Mouse (Mus musculus): ENCODE results near the gene Tas1r2. TPM values are rescaled to one million over a fixed set of nuclear protein-coding genes. Genes with fewer than 3 reads are reported as not detected.

Tas1r2 gene
- not detected in 2 replicates for polyA plus RNA-seq (2012; rRNA removed)

GRCm38 (mm10) chr4:139653238-139653637, at the start of gene Tas1r2:
TSS of gene Tas1r2 (plus strand) at chr4:139653538.
- no peak for TF ChIP-seq CTCF (IDR thresholded peaks at IDR 0.05; ENCODE audit: extremely low read depth, insufficient read depth, insufficient read length, insufficient replicate concordance)
- no peak for TF ChIP-seq POLR2A (IDR thresholded peaks at IDR 0.05; ENCODE audit: low read depth, low read length)
- H3K4me1 ChIP-seq (ENCODE audit: control insufficient read depth, insufficient read depth, insufficient read length) = no peaks in the 10 kb centered on the region
- WGBS = 85% methylated on average over 8 of the region's 8 CpGs
- peaks cover 5% of the 10 kb centered on the region for H3K36me3 ChIP-seq (ENCODE audit: control insufficient read depth, insufficient read depth, low read length)
- DNase-seq (ENCODE audit: low read depth in 1 of 2, low spot score in 2 of 2) = no peak
- no peak within 1 kb of the TSS for H3K27ac ChIP-seq (ENCODE audit: insufficient read depth, low read length)
- H3K27me3 ChIP-seq (ENCODE audit: control insufficient read depth, insufficient read depth, low read length) = no peaks in the 10 kb centered on the region
- no peak within 1 kb of the TSS for H3K4me3 ChIP-seq (ENCODE audit: extremely low read depth, insufficient read depth, insufficient read length)

GRCm38 (mm10) chr4:139605216-139605615, 48.1 kb upstream of the Tas1r2 start:
- no peaks in the 10 kb centered on the region for H3K27me3 ChIP-seq (ENCODE audit: control insufficient read depth, insufficient read depth, low read length)
- no peak for DNase-seq (ENCODE audit: low read depth in 1 of 2, low spot score in 2 of 2)
- WGBS = 84% methylated on average over 11 of the region's 11 CpGs

GRCm38 (mm10) chr4:139606732-139607131, 46.6 kb upstream of the Tas1r2 start:
- H3K4me1 ChIP-seq (ENCODE audit: control insufficient read depth, insufficient read depth, insufficient read length) = peaks cover 7% of the 10 kb centered on the region; the same call in 1 of the 2 replicates
- no peaks in the 10 kb centered on the region for H3K36me3 ChIP-seq (ENCODE audit: control insufficient read depth, insufficient read depth, low read length)
- no peak overlapping the region for H3K27ac ChIP-seq (ENCODE audit: insufficient read depth, low read length)
- 90% methylated on average over 5 of the region's 5 CpGs for WGBS
- no peak for DNase-seq (ENCODE audit: low read depth in 1 of 2, low spot score in 2 of 2)
- H3K4me3 ChIP-seq (ENCODE audit: extremely low read depth, insufficient read depth, insufficient read length) = no peak overlapping the region
- H3K27me3 ChIP-seq (ENCODE audit: control insufficient read depth, insufficient read depth, low read length) = no peaks in the 10 kb centered on the region
- TF ChIP-seq POLR2A (IDR thresholded peaks at IDR 0.05; ENCODE audit: low read depth, low read length) = no peak
- no peak for TF ChIP-seq CTCF (IDR thresholded peaks at IDR 0.05; ENCODE audit: extremely low read depth, insufficient read depth, insufficient read length, insufficient replicate concordance)

More at GRCm38 (mm10) chr4:139605216-139605615, 48.1 kb upstream of the Tas1r2 start:
- H3K4me1 ChIP-seq (ENCODE audit: control insufficient read depth, insufficient read depth, insufficient read length) = peaks cover 10% of the 10 kb centered on the region; the same call in 1 of the 2 replicates
- H3K27ac ChIP-seq (ENCODE audit: insufficient read depth, low read length) = no peak overlapping the region
- H3K4me3 ChIP-seq (ENCODE audit: extremely low read depth, insufficient read depth, insufficient read length) = no peak overlapping the region
- H3K36me3 ChIP-seq (ENCODE audit: control insufficient read depth, insufficient read depth, low read length) = no peaks in the 10 kb centered on the region
- TF ChIP-seq CTCF (IDR thresholded peaks at IDR 0.05; ENCODE audit: extremely low read depth, insufficient read depth, insufficient read length, insufficient replicate concordance) = no peak
- no peak for TF ChIP-seq POLR2A (IDR thresholded peaks at IDR 0.05; ENCODE audit: low read depth, low read length)

- no peak overlapping the region for H3K27ac ChIP-seq (ENCODE audit: insufficient read depth, low read length)
- 49% methylated on average over 4 of the region's 4 CpGs for WGBS
- no peaks in the 10 kb centered on the region for H3K4me1 ChIP-seq (ENCODE audit: control insufficient read depth, insufficient read depth, insufficient read length)
- no peaks in the 10 kb centered on the region for H3K27me3 ChIP-seq (ENCODE audit: control insufficient read depth, insufficient read depth, low read length)
- no peak for DNase-seq (ENCODE audit: low read depth in 1 of 2, low spot score in 2 of 2)
- no peak overlapping the region for H3K4me3 ChIP-seq (ENCODE audit: extremely low read depth, insufficient read depth, insufficient read length)
- TF ChIP-seq CTCF (IDR thresholded peaks at IDR 0.05; ENCODE audit: extremely low read depth, insufficient read depth, insufficient read length, insufficient replicate concordance) = no peak
- TF ChIP-seq POLR2A (IDR thresholded peaks at IDR 0.05; ENCODE audit: low read depth, low read length) = no peak
- no peaks in the 10 kb centered on the region for H3K36me3 ChIP-seq (ENCODE audit: control insufficient read depth, insufficient read depth, low read length)
Measured at GRCm38 (mm10) chr4:139608975-139609374, 44.4 kb upstream of the Tas1r2 start.

GRCm38 (mm10) chr4:139610954-139611353, 42.4 kb upstream of the Tas1r2 start:
- Histone ChIP-seq H3K4me3 (ENCODE audit: extremely low read depth, insufficient read depth, insufficient read length) (no peak overlapping the region), H3K36me3 (ENCODE audit: control insufficient read depth, insufficient read depth, low read length) (no peaks in the 10 kb centered on the region; the same call in 1 of the 2 replicates), H3K4me1 (ENCODE audit: control insufficient read depth, insufficient read depth, insufficient read length) (peaks cover 3% of the 10 kb centered on the region; the same call in 1 of the 2 replicates), H3K27me3 (ENCODE audit: control insufficient read depth, insufficient read depth, low read length) (no peaks in the 10 kb centered on the region), H3K27ac (ENCODE audit: insufficient read depth, low read length) (no peak overlapping the region)
- WGBS = 71% methylated on average over 6 of the region's 6 CpGs
- no peak for DNase-seq (ENCODE audit: low read depth in 1 of 2, low spot score in 2 of 2)
- TF ChIP-seq CTCF (IDR thresholded peaks at IDR 0.05; ENCODE audit: extremely low read depth, insufficient read depth, insufficient read length, insufficient replicate concordance) (no peak), POLR2A (IDR thresholded peaks at IDR 0.05; ENCODE audit: low read depth, low read length) (no peak)

GRCm38 (mm10) chr4:139611542-139611953, 41.8 kb upstream of the Tas1r2 start:
- TF ChIP-seq POLR2A (IDR thresholded peaks at IDR 0.05; ENCODE audit: low read depth, low read length) (no peak), CTCF (IDR thresholded peaks at IDR 0.05; ENCODE audit: extremely low read depth, insufficient read depth, insufficient read length, insufficient replicate concordance) (peak; percentile 91; the same call in 1 of the 2 replicates)
- DNase-seq (ENCODE audit: low read depth in 1 of 2, low spot score in 2 of 2) = peak in 1 of 2 experiments; percentile 47
- peaks cover 4% of the 10 kb centered on the region; the same call in 1 of the 2 replicates for H3K4me1 ChIP-seq (ENCODE audit: control insufficient read depth, insufficient read depth, insufficient read length)
- WGBS = 5% methylated on average over 10 of the region's 10 CpGs
- H3K27me3 ChIP-seq (ENCODE audit: control insufficient read depth, insufficient read depth, low read length) = no peaks in the 10 kb centered on the region
- H3K4me3 ChIP-seq (ENCODE audit: extremely low read depth, insufficient read depth, insufficient read length) = no peak overlapping the region
- H3K27ac ChIP-seq (ENCODE audit: insufficient read depth, low read length) = no peak overlapping the region
- no peaks in the 10 kb centered on the region; the same call in 1 of the 2 replicates for H3K36me3 ChIP-seq (ENCODE audit: control insufficient read depth, insufficient read depth, low read length)

GRCm38 (mm10) chr4:139614524-139615260, 38.6 kb upstream of the Tas1r2 start:
- Histone ChIP-seq H3K27me3 (ENCODE audit: control insufficient read depth, insufficient read depth, low read length) (no peaks in the 10 kb centered on the region), H3K27ac (ENCODE audit: insufficient read depth, low read length) (no peak overlapping the region), H3K4me3 (ENCODE audit: extremely low read depth, insufficient read depth, insufficient read length) (no peak overlapping the region), H3K36me3 (ENCODE audit: control insufficient read depth, insufficient read depth, low read length) (no peaks in the 10 kb centered on the region; the same call in 1 of the 2 replicates), H3K4me1 (ENCODE audit: control insufficient read depth, insufficient read depth, insufficient read length) (peaks cover 9% of the 10 kb centered on the region; the same call in 1 of the 2 replicates)
- DNase-seq (ENCODE audit: low read depth in 1 of 2, low spot score in 2 of 2) = no peak
- 92% methylated on average over 21 of the region's 21 CpGs for WGBS
- no peak for TF ChIP-seq POLR2A (IDR thresholded peaks at IDR 0.05; ENCODE audit: low read depth, low read length)
- no peak for TF ChIP-seq CTCF (IDR thresholded peaks at IDR 0.05; ENCODE audit: extremely low read depth, insufficient read depth, insufficient read length, insufficient replicate concordance)
